Mouse (Mus musculus): ENCODE measurements around the gene Prkch. TPM values are rescaled to one million over a fixed set of nuclear protein-coding genes. Genes with fewer than 3 reads are reported as not detected.

Gene Prkch
- polyA plus RNA-seq, 1 experiment from 2014 or later, result 4.7 TPM

- WGBS, result 67% methylated on average over 5 of the region's 5 CpGs
- Histone ChIP-seq H3K4me1 (ENCODE audit: control insufficient read depth, insufficient read depth, low read length) (no peaks in the 10 kb centered on the region), H3K36me3 (ENCODE audit: control insufficient read depth, insufficient read depth, low read length) (no peaks in the 10 kb centered on the region), H3K9me3 (replicated peaks; ENCODE audit: control insufficient read depth, low read length) (no peaks in the 10 kb centered on the region), H3K4me3 (ENCODE audit: low read depth, low read length) (no peak overlapping the region), H3K27me3 (replicated peaks; ENCODE audit: control insufficient read depth, insufficient read depth, low read length) (no peaks in the 10 kb centered on the region), H3K27ac (ENCODE audit: low read depth, low read length) (no peak overlapping the region), H3K4me2 (ENCODE audit: low read length) (no peak overlapping the region), H3K9ac (ENCODE audit: low read length) (no peak overlapping the region)
- ATAC-seq, result no peak
- no peak for DNase-seq (ENCODE audit: low spot score)
Observed at GRCm38 (mm10) chr12:73768788-73769187, 184.2 kb downstream of the Prkch start.

- Histone ChIP-seq H3K9ac (ENCODE audit: low read length) (no peak overlapping the region), H3K36me3 (ENCODE audit: control insufficient read depth, insufficient read depth, low read length) (no peaks in the 10 kb centered on the region), H3K4me3 (ENCODE audit: low read depth, low read length) (no peak overlapping the region), H3K4me1 (ENCODE audit: control insufficient read depth, insufficient read depth, low read length) (no peaks in the 10 kb centered on the region), H3K9me3 (replicated peaks; ENCODE audit: control insufficient read depth, low read length) (no peaks in the 10 kb centered on the region), H3K27me3 (replicated peaks; ENCODE audit: control insufficient read depth, insufficient read depth, low read length) (no peaks in the 10 kb centered on the region), H3K27ac (ENCODE audit: low read depth, low read length) (no peak overlapping the region), H3K4me2 (ENCODE audit: low read length) (no peak overlapping the region)
- ATAC-seq, result no peak
- DNase-seq (ENCODE audit: low spot score), result no peak
- WGBS, result 93% methylated on average over 6 of the region's 6 CpGs
Observed at GRCm38 (mm10) chr12:73769536-73769935, 184.9 kb downstream of the Prkch start.

- Histone ChIP-seq H3K4me1 (ENCODE audit: control insufficient read depth, insufficient read depth, low read length) (no peaks in the 10 kb centered on the region), H3K4me3 (ENCODE audit: low read depth, low read length) (no peak overlapping the region), H3K27ac (ENCODE audit: low read depth, low read length) (no peak overlapping the region), H3K27me3 (replicated peaks; ENCODE audit: control insufficient read depth, insufficient read depth, low read length) (no peaks in the 10 kb centered on the region), H3K4me2 (ENCODE audit: low read length) (no peak overlapping the region), H3K36me3 (ENCODE audit: control insufficient read depth, insufficient read depth, low read length) (no peaks in the 10 kb centered on the region), H3K9me3 (replicated peaks; ENCODE audit: control insufficient read depth, low read length) (no peaks in the 10 kb centered on the region), H3K9ac (ENCODE audit: low read length) (no peak overlapping the region)
- WGBS, result 72% methylated on average over 1 of the region's 1 CpGs
- no peak for ATAC-seq
- no peak for DNase-seq (ENCODE audit: low spot score)
Observed at GRCm38 (mm10) chr12:73770771-73771170, 186.2 kb downstream of the Prkch start.

- 80% methylated on average over 7 of the region's 7 CpGs for WGBS
- H3K4me3 ChIP-seq (ENCODE audit: low read depth, low read length), result no peak overlapping the region
- no peaks in the 10 kb centered on the region for H3K36me3 ChIP-seq (ENCODE audit: control insufficient read depth, insufficient read depth, low read length)
- ATAC-seq, result no peak
- no peak for DNase-seq (ENCODE audit: low spot score)
- no peak overlapping the region for H3K4me2 ChIP-seq (ENCODE audit: low read length)
- no peak overlapping the region for H3K27ac ChIP-seq (ENCODE audit: low read depth, low read length)
- no peaks in the 10 kb centered on the region for H3K27me3 ChIP-seq (replicated peaks; ENCODE audit: control insufficient read depth, insufficient read depth, low read length)
- H3K9ac ChIP-seq (ENCODE audit: low read length), result no peak overlapping the region
- no peaks in the 10 kb centered on the region for H3K4me1 ChIP-seq (ENCODE audit: control insufficient read depth, insufficient read depth, low read length)
- H3K9me3 ChIP-seq (replicated peaks; ENCODE audit: control insufficient read depth, low read length), result no peaks in the 10 kb centered on the region
Observed at GRCm38 (mm10) chr12:73774793-73775385, 190.3 kb downstream of the Prkch start.

GRCm38 (mm10) chr12:73776401-73776945, 191.9 kb downstream of the Prkch start:
- Histone ChIP-seq H3K36me3 (ENCODE audit: control insufficient read depth, insufficient read depth, low read length) (no peaks in the 10 kb centered on the region), H3K9me3 (replicated peaks; ENCODE audit: control insufficient read depth, low read length) (no peaks in the 10 kb centered on the region), H3K4me2 (ENCODE audit: low read length) (no peak overlapping the region), H3K27ac (ENCODE audit: low read depth, low read length) (no peak overlapping the region), H3K9ac (ENCODE audit: low read length) (no peak overlapping the region), H3K4me3 (ENCODE audit: low read depth, low read length) (no peak overlapping the region), H3K27me3 (replicated peaks; ENCODE audit: control insufficient read depth, insufficient read depth, low read length) (no peaks in the 10 kb centered on the region), H3K4me1 (ENCODE audit: control insufficient read depth, insufficient read depth, low read length) (no peaks in the 10 kb centered on the region)
- WGBS, result 86% methylated on average over 6 of the region's 6 CpGs
- DNase-seq (ENCODE audit: low spot score) (no peak), ATAC-seq (no peak)

GRCm38 (mm10) chr12:73777673-73778072, 193.1 kb downstream of the Prkch start:
- no peak overlapping the region for H3K27ac ChIP-seq (ENCODE audit: low read depth, low read length)
- 93% methylated on average over 11 of the region's 11 CpGs for WGBS
- no peak overlapping the region for H3K9ac ChIP-seq (ENCODE audit: low read length)
- H3K9me3 ChIP-seq (replicated peaks; ENCODE audit: control insufficient read depth, low read length), result no peaks in the 10 kb centered on the region
- DNase-seq (ENCODE audit: low spot score), result no peak
- H3K4me1 ChIP-seq (ENCODE audit: control insufficient read depth, insufficient read depth, low read length), result no peaks in the 10 kb centered on the region
- no peak for ATAC-seq
- no peak overlapping the region for H3K4me2 ChIP-seq (ENCODE audit: low read length)
- no peaks in the 10 kb centered on the region for H3K27me3 ChIP-seq (replicated peaks; ENCODE audit: control insufficient read depth, insufficient read depth, low read length)
- no peaks in the 10 kb centered on the region for H3K36me3 ChIP-seq (ENCODE audit: control insufficient read depth, insufficient read depth, low read length)
- no peak overlapping the region for H3K4me3 ChIP-seq (ENCODE audit: low read depth, low read length)

- no peak overlapping the region for H3K4me2 ChIP-seq (ENCODE audit: low read length)
- no peaks in the 10 kb centered on the region for H3K4me1 ChIP-seq (ENCODE audit: control insufficient read depth, insufficient read depth, low read length)
- ATAC-seq (no peak), DNase-seq (ENCODE audit: low spot score) (no peak)
- no peaks in the 10 kb centered on the region for H3K27me3 ChIP-seq (replicated peaks; ENCODE audit: control insufficient read depth, insufficient read depth, low read length)
- H3K9me3 ChIP-seq (replicated peaks; ENCODE audit: control insufficient read depth, low read length), result no peaks in the 10 kb centered on the region
- H3K9ac ChIP-seq (ENCODE audit: low read length), result no peak overlapping the region
- no peak overlapping the region for H3K27ac ChIP-seq (ENCODE audit: low read depth, low read length)
- WGBS, result 84% methylated on average over 13 of the region's 13 CpGs
- H3K4me3 ChIP-seq (ENCODE audit: low read depth, low read length), result no peak overlapping the region
- H3K36me3 ChIP-seq (ENCODE audit: control insufficient read depth, insufficient read depth, low read length), result no peaks in the 10 kb centered on the region
Observed at GRCm38 (mm10) chr12:73779332-73780231, 195.0 kb downstream of the Prkch start.

GRCm38 (mm10) chr12:73781425-73782032, 196.9 kb downstream of the Prkch start:
- no peaks in the 10 kb centered on the region for H3K4me1 ChIP-seq (ENCODE audit: control insufficient read depth, insufficient read depth, low read length)
- no peak overlapping the region for H3K9ac ChIP-seq (ENCODE audit: low read length)
- WGBS, result 90% methylated on average over 6 of the region's 6 CpGs

More at GRCm38 (mm10) chr12:73781425-73782032, 196.9 kb downstream of the Prkch start:
- Histone ChIP-seq H3K4me3 (ENCODE audit: low read depth, low read length) (no peak overlapping the region), H3K27me3 (replicated peaks; ENCODE audit: control insufficient read depth, insufficient read depth, low read length) (no peaks in the 10 kb centered on the region), H3K4me2 (ENCODE audit: low read length) (no peak overlapping the region), H3K9me3 (replicated peaks; ENCODE audit: control insufficient read depth, low read length) (no peaks in the 10 kb centered on the region), H3K36me3 (ENCODE audit: control insufficient read depth, insufficient read depth, low read length) (no peaks in the 10 kb centered on the region), H3K27ac (ENCODE audit: low read depth, low read length) (no peak overlapping the region)
- no peak for ATAC-seq
- no peak for DNase-seq (ENCODE audit: low spot score)
